Mouse (Mus musculus): ENCODE data around the gene Dnah3.

The Dnah3 gene

DNA sequence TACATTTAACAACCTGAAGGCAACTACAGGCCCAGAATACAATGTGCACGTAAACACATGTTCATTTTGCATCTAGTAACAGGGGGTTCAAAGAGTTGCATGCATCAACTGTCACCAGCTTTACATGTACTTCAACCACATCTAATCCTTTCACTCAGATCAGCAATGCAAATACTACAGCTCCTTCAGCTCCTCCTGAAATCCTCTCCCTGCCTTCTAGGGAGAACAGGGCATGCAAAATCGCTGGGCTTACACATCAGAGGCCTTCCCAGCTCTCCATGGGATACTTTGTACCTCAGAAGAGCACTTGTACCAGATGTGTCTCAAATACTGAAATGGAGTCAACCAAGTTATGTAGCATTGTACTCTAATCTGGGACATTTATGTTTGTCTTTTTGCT, 222.0 kb downstream of the Dnah3 start:
- DNase-seq (ENCODE audit: low spot score in 2 of 2), result no peak
